Mouse (Mus musculus) C2C12 (cell line): ENCODE measurements around the gene Bfsp2. TPM values are rescaled to one million over a fixed set of nuclear protein-coding genes. Genes with fewer than 3 reads are reported as not detected.

Experiments used
- H3K27me3 ChIP-seq: one replicate; pipeline ENCODE4 v1.6.1; 2011; ENCODE audit not compliant: control insufficient read depth, insufficient read depth, insufficient read length
- H3K36me3 ChIP-seq: one replicate; pipeline ENCODE4 v1.6.1; 2011; ENCODE audit not compliant: control insufficient read depth, insufficient read depth
- H3K4me3 ChIP-seq: one replicate; pipeline ENCODE4 v1.5.1; 2011; ENCODE audit warnings: mild to moderate bottlenecking, control low read depth; ENCODE audit not compliant: poor library complexity, insufficient read depth, severe bottlenecking
- H3K79me2 ChIP-seq: one replicate; pipeline ENCODE4 v1.6.1; 2011; ENCODE audit not compliant: control insufficient read depth, insufficient read depth
- H3K79me3 ChIP-seq: one replicate; pipeline ENCODE4 v1.6.1; 2011; ENCODE audit warnings: low read depth, control low read depth
- H3ac ChIP-seq: one replicate; pipeline ENCODE3; 2011; ENCODE audit warnings: low read depth; ENCODE audit not compliant: control insufficient read depth, insufficient read length
- CEBPB ChIP-seq: IDR thresholded peaks from one replicate; pipeline ENCODE4 v1.6.1; 2011; ENCODE audit warnings: low read depth, mild to moderate bottlenecking, control low read depth, moderate library complexity
- CTCF ChIP-seq: IDR thresholded peaks from one replicate; pipeline ENCODE4 v1.5.1; 2011; ENCODE audit not compliant: control insufficient read depth, insufficient read depth, insufficient read length
- FOSL1 ChIP-seq: IDR thresholded peaks from one replicate; pipeline ENCODE4 v1.8.0; 2011; ENCODE audit warnings: mild to moderate bottlenecking, low read length; ENCODE audit not compliant: poor library complexity, insufficient read depth, severe bottlenecking
- MAX ChIP-seq: IDR thresholded peaks from one replicate; pipeline ENCODE4 v1.6.1; 2011; ENCODE audit warnings: mild to moderate bottlenecking, control low read depth
- MYOD1 ChIP-seq: IDR thresholded peaks from one replicate; pipeline ENCODE4 v1.6.1; 2011; ENCODE audit warnings: low read depth; ENCODE audit not compliant: control insufficient read depth, insufficient read length
- MYOG ChIP-seq: IDR thresholded peaks from one replicate; pipeline ENCODE4 v1.6.1; 2011; ENCODE audit not compliant: control insufficient read depth, insufficient read length; ENCODE audit errors: extremely low read depth
- USF1 ChIP-seq: IDR thresholded peaks from one replicate; pipeline ENCODE4 v1.6.1; 2011; ENCODE audit warnings: low read depth, mild to moderate bottlenecking, control low read depth, moderate library complexity
- polyA plus RNA-seq: library from polyadenylated mRNA; unstranded; fragments of >200 nt; fragmentation: generic; extraction: Trizol; gene quantifications from one replicate; pipeline ENCODE4 v1.2.1, GENCODE M21; 2012; ENCODE audit warnings: missing spikeins

Gene Bfsp2
- polyA plus RNA-seq, 1 experiment = 0.22 TPM

- no peaks in the 10 kb centered on the region for H3K79me2 ChIP-seq
Observed at GRCm38 (mm10) chr9:103513884-103514283, 33.7 kb upstream of the Bfsp2 start.

GRCm38 (mm10) chr9:103512257-103512656 lies 32.0 kb upstream of the Bfsp2 start:
- TF ChIP-seq CTCF = no peak
- TF ChIP-seq MAX = no peak
- no peak for TF ChIP-seq MYOG
- no peak for TF ChIP-seq MYOD1
- TF ChIP-seq USF1 = no peak
- no peak for TF ChIP-seq CEBPB
- TF ChIP-seq FOSL1 = no peak
- H3K36me3 ChIP-seq = no peaks in the 10 kb centered on the region

More at GRCm38 (mm10) chr9:103513884-103514283, 33.7 kb upstream of the Bfsp2 start:
- no peak for TF ChIP-seq MYOG
- TF ChIP-seq CEBPB = no peak
- TF ChIP-seq MAX = no peak
- Histone ChIP-seq H3K79me3 (no peaks in the 10 kb centered on the region), H3ac (no peak overlapping the region), H3K27me3 (peaks cover 14% of the 10 kb centered on the region), H3K36me3 (no peaks in the 10 kb centered on the region), H3K4me3 (no peak overlapping the region)

GRCm38 (mm10) chr9:103506968-103507584 lies 26.9 kb upstream of the Bfsp2 start:
- Histone ChIP-seq H3ac (no peak overlapping the region), H3K4me3 (no peak overlapping the region), H3K79me2 (no peaks in the 10 kb centered on the region), H3K36me3 (no peaks in the 10 kb centered on the region), H3K27me3 (peaks cover under 1% of the 10 kb centered on the region), H3K79me3 (no peaks in the 10 kb centered on the region)
- TF ChIP-seq USF1 (no peak), MYOD1 (no peak), MAX (no peak), CEBPB (no peak), FOSL1 (no peak), MYOG (no peak), CTCF (no peak)

More at GRCm38 (mm10) chr9:103512257-103512656, 32.0 kb upstream of the Bfsp2 start:
- no peaks in the 10 kb centered on the region for H3K79me2 ChIP-seq
- no peak overlapping the region for H3ac ChIP-seq
- H3K4me3 ChIP-seq = no peak overlapping the region
- H3K79me3 ChIP-seq = no peaks in the 10 kb centered on the region
- H3K27me3 ChIP-seq = peaks cover 14% of the 10 kb centered on the region

GRCm38 (mm10) chr9:103505067-103505466 lies 24.8 kb upstream of the Bfsp2 start:
- H3K4me3 ChIP-seq = no peak overlapping the region
- no peaks in the 10 kb centered on the region for H3K36me3 ChIP-seq
- no peaks in the 10 kb centered on the region for H3K27me3 ChIP-seq
- no peaks in the 10 kb centered on the region for H3K79me3 ChIP-seq
- no peaks in the 10 kb centered on the region for H3K79me2 ChIP-seq
- TF ChIP-seq USF1 (no peak), MAX (no peak), MYOG (no peak), CTCF (no peak), CEBPB (no peak), MYOD1 (no peak), FOSL1 (no peak)
- H3ac ChIP-seq = no peak overlapping the region

GRCm38 (mm10) chr9:103504646-103505045 lies 24.4 kb upstream of the Bfsp2 start:
- Histone ChIP-seq H3K79me2 (no peaks in the 10 kb centered on the region), H3ac (no peak overlapping the region), H3K79me3 (no peaks in the 10 kb centered on the region), H3K4me3 (no peak overlapping the region), H3K27me3 (no peaks in the 10 kb centered on the region), H3K36me3 (no peaks in the 10 kb centered on the region)
- TF ChIP-seq USF1 (no peak), MYOG (no peak), CEBPB (no peak), CTCF (no peak), MAX (no peak), FOSL1 (no peak), MYOD1 (no peak)

GRCm38 (mm10) chr9:103503586-103504298 lies 23.5 kb upstream of the Bfsp2 start:
- Histone ChIP-seq H3K79me2 (no peaks in the 10 kb centered on the region), H3K79me3 (no peaks in the 10 kb centered on the region), H3K36me3 (no peaks in the 10 kb centered on the region), H3ac (no peak overlapping the region), H3K27me3 (peaks cover 5% of the 10 kb centered on the region), H3K4me3 (no peak overlapping the region)
- TF ChIP-seq MYOD1 (peak; percentile 76), CTCF (no peak)
